Mouse (Mus musculus): ENCODE measurements at regions not wholly inside any gene's neighbourhood (a gene's known extent, or its start where the extent isn't known, plus 50 kb on each side); places are given as distances from the start of the nearest gene placed in this dataset.

- no peak for DNase-seq
These were observed 483.6 kb upstream of the B430305J03Rik start for GRCm38 (mm10) chr3:61849317-61849716.

GRCm38 (mm10) chr3:61846703-61847102 is 481.0 kb upstream of the B430305J03Rik start:
- no peak for DNase-seq

GRCm38 (mm10) chr3:61839355-61840009 is 473.7 kb upstream of the B430305J03Rik start:
- peak; percentile 63 for DNase-seq

- no peak for DNase-seq
These were observed 451.1 kb upstream of the B430305J03Rik start for GRCm38 (mm10) chr3:61816807-61817206.

- no peak for DNase-seq
These were observed 430.3 kb upstream of the B430305J03Rik start for GRCm38 (mm10) chr3:61796021-61796420.

- DNase-seq: no peak
These were observed 424.9 kb upstream of the B430305J03Rik start for GRCm38 (mm10) chr3:61790674-61791073.
